Mouse (Mus musculus): ENCODE data around the gene Notch3. TPM values are rescaled to one million over a fixed set of nuclear protein-coding genes. Genes with fewer than 3 reads are reported as not detected.
"Not testable (repeated sequence)": the region's sequence is repeated elsewhere in the genome, so short reads cannot be mapped to it uniquely, and the experiment has no call there.

Gene Notch3
- polyA plus RNA-seq, 1 experiment from 2014 or later, result 26.8 TPM

GRCm38 (mm10) chr17:32118484-32118883, 48.2 kb downstream of the Notch3 start:
- Histone ChIP-seq H3K4me3 (ENCODE audit: low read depth, low read length) (no peak overlapping the region), H3K27ac (ENCODE audit: low read depth, low read length) (no peak overlapping the region), H3K9ac (ENCODE audit: low read length) (no peak overlapping the region), H3K27me3 (ENCODE audit: control insufficient read depth, insufficient read depth, low read length) (peaks cover 3% of the 10 kb centered on the region; the same call in 1 of the 2 replicates), H3K36me3 (ENCODE audit: control insufficient read depth, insufficient read depth, low read length) (peaks cover 5% of the 10 kb centered on the region), H3K4me1 (replicated peaks; ENCODE audit: control insufficient read depth, insufficient read depth, low read length) (peaks cover 8% of the 10 kb centered on the region; the same call in 1 of the 2 replicates), H3K4me2 (ENCODE audit: low read depth, low read length, severe bottlenecking) (peak overlapping the region; percentile 34; the same call in 1 of the 2 replicates), H3K9me3 (ENCODE audit: control insufficient read depth, low read length) (no peaks in the 10 kb centered on the region)
- ATAC-seq (replicated peaks; ENCODE audit: low FRiP score) (no peak; the same call in 1 of the 2 replicates), DNase-seq (ENCODE audit: low spot score) (no peak)
- WGBS, result 19% methylated on average over 3 of the region's 3 CpGs

GRCm38 (mm10) chr17:32117872-32118421, 48.7 kb downstream of the Notch3 start:
- H3K9me3 ChIP-seq (ENCODE audit: control insufficient read depth, low read length); H3K27ac ChIP-seq (ENCODE audit: low read depth, low read length): not testable (repeated sequence)

GRCm38 (mm10) chr17:32117287-32117871, 49.3 kb downstream of the Notch3 start:
- H3K27me3 ChIP-seq (ENCODE audit: control insufficient read depth, insufficient read depth, low read length), result peaks cover 7% of the 10 kb centered on the region
- WGBS, result 68% methylated on average over 4 of the region's 5 CpGs
- H3K9me3 ChIP-seq (ENCODE audit: control insufficient read depth, low read length), result no peaks in the 10 kb centered on the region
- DNase-seq (ENCODE audit: low spot score) (no peak), ATAC-seq (replicated peaks; ENCODE audit: low FRiP score) (no peak; the same call in 1 of the 2 replicates)
- H3K36me3 ChIP-seq (ENCODE audit: control insufficient read depth, insufficient read depth, low read length), result peaks cover 4% of the 10 kb centered on the region
- H3K9ac ChIP-seq (ENCODE audit: low read length), result no peak overlapping the region
- H3K4me1 ChIP-seq (replicated peaks; ENCODE audit: control insufficient read depth, insufficient read depth, low read length), result peaks cover 10% of the 10 kb centered on the region; the same call in 1 of the 2 replicates
- no peak overlapping the region for H3K4me3 ChIP-seq (ENCODE audit: low read depth, low read length)
- H3K27ac ChIP-seq (ENCODE audit: low read depth, low read length), result no peak overlapping the region
- H3K4me2 ChIP-seq (ENCODE audit: low read depth, low read length, severe bottlenecking), result no peak overlapping the region

More at GRCm38 (mm10) chr17:32117872-32118421, 48.7 kb downstream of the Notch3 start:
- ATAC-seq (replicated peaks; ENCODE audit: low FRiP score) (peak; percentile 63), DNase-seq (ENCODE audit: low spot score) (peak; percentile 79)
- 5% methylated on average over 12 of the region's 13 CpGs for WGBS
- H3K36me3 ChIP-seq (ENCODE audit: control insufficient read depth, insufficient read depth, low read length); H3K27me3 ChIP-seq (ENCODE audit: control insufficient read depth, insufficient read depth, low read length); H3K4me3 ChIP-seq (ENCODE audit: low read depth, low read length); H3K9ac ChIP-seq (ENCODE audit: low read length): not testable (repeated sequence)
- peak overlapping the region; percentile 34; the same call in 1 of the 2 replicates for H3K4me2 ChIP-seq (ENCODE audit: low read depth, low read length, severe bottlenecking)
- peaks cover 10% of the 10 kb centered on the region; the same call in 1 of the 2 replicates for H3K4me1 ChIP-seq (replicated peaks; ENCODE audit: control insufficient read depth, insufficient read depth, low read length)

- ATAC-seq (replicated peaks; ENCODE audit: low FRiP score) (no peak), DNase-seq (ENCODE audit: low spot score) (no peak)
- Histone ChIP-seq H3K4me1 (replicated peaks; ENCODE audit: control insufficient read depth, insufficient read depth, low read length) (peaks cover 10% of the 10 kb centered on the region; the same call in 1 of the 2 replicates), H3K36me3 (ENCODE audit: control insufficient read depth, insufficient read depth, low read length) (no peaks in the 10 kb centered on the region; the same call in 1 of the 2 replicates), H3K27me3 (ENCODE audit: control insufficient read depth, insufficient read depth, low read length) (peaks cover 7% of the 10 kb centered on the region), H3K4me2 (ENCODE audit: low read depth, low read length, severe bottlenecking) (no peak overlapping the region), H3K9ac (ENCODE audit: low read length) (no peak overlapping the region), H3K4me3 (ENCODE audit: low read depth, low read length) (no peak overlapping the region), H3K27ac (ENCODE audit: low read depth, low read length) (no peak overlapping the region), H3K9me3 (ENCODE audit: control insufficient read depth, low read length) (no peaks in the 10 kb centered on the region)
- WGBS, result 83% methylated on average over 6 of the region's 6 CpGs
These were observed 49.9 kb downstream of the Notch3 start for GRCm38 (mm10) chr17:32116586-32117286.

- WGBS, result 73% methylated on average over 5 of the region's 5 CpGs
- Histone ChIP-seq H3K4me3 (ENCODE audit: low read depth, low read length) (peak overlapping the region; percentile 39; the same call in 1 of the 2 replicates), H3K4me2 (ENCODE audit: low read depth, low read length, severe bottlenecking) (peak overlapping the region; percentile 88; the same call in 1 of the 2 replicates), H3K4me1 (replicated peaks; ENCODE audit: control insufficient read depth, insufficient read depth, low read length) (peaks cover 10% of the 10 kb centered on the region; the same call in 1 of the 2 replicates), H3K9ac (ENCODE audit: low read length) (0 out of 2 replicates have a peak overlapping the region, but pooled peaks have one; percentile 40)
- not testable (repeated sequence) for DNase-seq (ENCODE audit: low spot score); ATAC-seq (replicated peaks; ENCODE audit: low FRiP score); H3K36me3 ChIP-seq (ENCODE audit: control insufficient read depth, insufficient read depth, low read length); H3K27ac ChIP-seq (ENCODE audit: low read depth, low read length); H3K27me3 ChIP-seq (ENCODE audit: control insufficient read depth, insufficient read depth, low read length); H3K9me3 ChIP-seq (ENCODE audit: control insufficient read depth, low read length)
These were observed 52.2 kb downstream of the Notch3 start for GRCm38 (mm10) chr17:32114486-32114885.

GRCm38 (mm10) chr17:32113523-32114421, 52.9 kb downstream of the Notch3 start:
- DNase-seq (ENCODE audit: low spot score) (peak; percentile 77), ATAC-seq (replicated peaks; ENCODE audit: low FRiP score) (peak; percentile 47; the same call in 1 of the 2 replicates)
- H3K4me3 ChIP-seq (ENCODE audit: low read depth, low read length), result peak overlapping the region; percentile 39
- H3K4me1 ChIP-seq (replicated peaks; ENCODE audit: control insufficient read depth, insufficient read depth, low read length), result peaks cover 10% of the 10 kb centered on the region; the same call in 1 of the 2 replicates
- H3K27me3 ChIP-seq (ENCODE audit: control insufficient read depth, insufficient read depth, low read length), result peaks cover 7% of the 10 kb centered on the region
- H3K36me3 ChIP-seq (ENCODE audit: control insufficient read depth, insufficient read depth, low read length), result no peaks in the 10 kb centered on the region
- H3K4me2 ChIP-seq (ENCODE audit: low read depth, low read length, severe bottlenecking), result peak overlapping the region; percentile 88
- H3K27ac ChIP-seq (ENCODE audit: low read depth, low read length), result no peak overlapping the region
- H3K9me3 ChIP-seq (ENCODE audit: control insufficient read depth, low read length), result no peaks in the 10 kb centered on the region
- 1% methylated on average over 56 of the region's 56 CpGs for WGBS
- H3K9ac ChIP-seq (ENCODE audit: low read length), result peak overlapping the region; percentile 40; the same call in 1 of the 2 replicates

GRCm38 (mm10) chr17:32113255-32113522, 53.5 kb downstream of the Notch3 start:
- WGBS, result 4% methylated on average over 8 of the region's 8 CpGs
- peaks cover 10% of the 10 kb centered on the region; the same call in 1 of the 2 replicates for H3K4me1 ChIP-seq (replicated peaks; ENCODE audit: control insufficient read depth, insufficient read depth, low read length)
- no peak overlapping the region for H3K9ac ChIP-seq (ENCODE audit: low read length)
- ATAC-seq (replicated peaks; ENCODE audit: low FRiP score) (no peak), DNase-seq (ENCODE audit: low spot score) (no peak)
- H3K27me3 ChIP-seq (ENCODE audit: control insufficient read depth, insufficient read depth, low read length), result peaks cover 7% of the 10 kb centered on the region
- no peaks in the 10 kb centered on the region for H3K36me3 ChIP-seq (ENCODE audit: control insufficient read depth, insufficient read depth, low read length)
- peak overlapping the region; percentile 88 for H3K4me2 ChIP-seq (ENCODE audit: low read depth, low read length, severe bottlenecking)
- H3K9me3 ChIP-seq (ENCODE audit: control insufficient read depth, low read length), result no peaks in the 10 kb centered on the region
- H3K4me3 ChIP-seq (ENCODE audit: low read depth, low read length), result peak overlapping the region; percentile 39
- no peak overlapping the region for H3K27ac ChIP-seq (ENCODE audit: low read depth, low read length)

All from forebrain, embryonic 11.5 days (tissue).